ENCODE assay signal across 8 mouse cellular contexts in the genomic region with DNA sequence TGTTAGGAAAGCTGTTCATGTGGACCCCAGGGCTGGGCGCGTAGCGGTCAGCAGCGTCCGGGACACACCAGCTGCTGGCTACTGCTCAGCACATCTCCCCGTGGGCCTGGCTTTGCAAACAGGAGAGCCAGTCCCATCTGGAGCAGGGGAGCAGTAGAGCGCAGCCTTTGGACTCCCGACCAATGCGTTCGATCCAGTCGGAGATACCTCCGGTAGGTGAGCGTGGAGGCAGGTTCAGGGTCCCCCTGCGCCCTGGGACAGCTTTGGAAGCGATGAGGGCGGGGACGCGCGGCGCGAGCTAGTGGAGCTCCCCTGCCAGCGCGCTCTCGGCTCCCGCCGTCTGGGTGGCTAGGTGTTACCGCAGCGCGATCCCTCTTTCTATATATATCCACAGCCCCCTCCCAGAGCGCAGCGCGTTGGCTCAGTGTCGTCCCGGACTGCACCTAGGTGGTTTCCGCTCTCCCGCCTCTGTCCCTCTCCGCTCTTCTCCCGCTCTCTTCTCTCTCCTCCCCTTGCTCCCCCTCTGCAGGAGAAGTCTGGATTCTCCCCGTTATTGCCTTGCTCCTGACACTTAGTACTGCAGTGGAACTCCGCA. TPM values are rescaled to one million over a fixed set of nuclear protein-coding genes. Genes with fewer than 3 reads are reported as not detected.
DNase-seq lines count a peak whose midpoint lies in the region; ATAC-seq and TF ChIP-seq lines count a peak whose summit lies in the region.

Gramd1b (minus strand) TSS at position 357 of the 595 bp plus-strand sequence.

- H3K36me3 ChIP-seq in E14TG2a.4 (ENCODE audit: insufficient read depth, low read length): no peaks in the 10 kb centered on the region
- H3K36me3 ChIP-seq in embryonic facial prominence, embryonic 10.5 days (replicated peaks): no peaks in the 10 kb centered on the region
- no peaks in the 10 kb centered on the region for H3K36me3 ChIP-seq in heart, embryonic 12.5 days
- no peaks in the 10 kb centered on the region for H3K36me3 ChIP-seq in kidney, embryonic 16.5 days (ENCODE audit: insufficient read depth, low read length)
- no peaks in the 10 kb centered on the region for H3K36me3 ChIP-seq in liver, postnatal 0 days (replicated peaks; ENCODE audit: insufficient read depth, low read length)

- ATAC-seq in heart, embryonic 12.5 days (ENCODE audit: insufficient number of reproducible peaks, low FRiP score): peak; percentile 57; the same call in 1 of the 2 replicates
- peak; percentile 89 for ATAC-seq in kidney, embryonic 16.5 days (ENCODE audit: low FRiP score, low TSS enrichment)
- ATAC-seq in liver, postnatal 0 days: peak; percentile 59; the same call in 1 of the 2 replicates

- no peak for TF ChIP-seq CTCF in E14TG2a.4 (conservative IDR thresholded peaks at IDR 0.05; ENCODE audit: low read length)
- TF ChIP-seq CTCF in liver, postnatal 0 days (IDR thresholded peaks at IDR 0.05; ENCODE audit: low read depth): no peak

- no peaks in the 10 kb centered on the region for H3K9me3 ChIP-seq in E14TG2a.4 (ENCODE audit: low read length)
- H3K9me3 ChIP-seq in embryonic facial prominence, embryonic 10.5 days: no peaks in the 10 kb centered on the region
- no peaks in the 10 kb centered on the region for H3K9me3 ChIP-seq in heart, embryonic 12.5 days (replicated peaks)
- no peaks in the 10 kb centered on the region for H3K9me3 ChIP-seq in kidney, embryonic 16.5 days (ENCODE audit: low read length)
- H3K9me3 ChIP-seq in liver, postnatal 0 days (ENCODE audit: low read length): no peaks in the 10 kb centered on the region

- H3K4me2 ChIP-seq in heart, embryonic 12.5 days: peak within 1 kb of the TSS; percentile 83
- H3K4me2 ChIP-seq in kidney, embryonic 16.5 days (replicated peaks; ENCODE audit: low read depth, low read length): peak within 1 kb of the TSS; percentile 91
- peak within 1 kb of the TSS; percentile 66 for H3K4me2 ChIP-seq in liver, postnatal 0 days (ENCODE audit: low read depth, low read length)

- H3K4me1 ChIP-seq in E14TG2a.4 (replicated peaks; ENCODE audit: low read depth, low read length): peaks cover 7% of the 10 kb centered on the region; the same call in 1 of the 2 replicates
- peaks cover 15% of the 10 kb centered on the region for H3K4me1 ChIP-seq in embryonic facial prominence, embryonic 10.5 days
- peaks cover 15% of the 10 kb centered on the region for H3K4me1 ChIP-seq in heart, embryonic 12.5 days (replicated peaks)
- H3K4me1 ChIP-seq in kidney, embryonic 16.5 days (ENCODE audit: insufficient read depth, low read length): 0 out of 2 replicates have a peak, but pooled peaks cover 8% of the 10 kb centered on the region
- no peaks in the 10 kb centered on the region; the same call in 1 of the 2 replicates for H3K4me1 ChIP-seq in liver, postnatal 0 days (ENCODE audit: insufficient read depth)

- DNase-seq in adrenal gland, adult 8-10 months: no peak
- peak; percentile 63 for DNase-seq in embryonic facial prominence, embryonic 10.5 days (ENCODE audit: low spot score)
- peak; percentile 33 for DNase-seq in liver, postnatal 0 days
- peak; percentile 63 for DNase-seq in retina, postnatal 1 day
- no peak for DNase-seq in spleen, postnatal 36 days (ENCODE audit: low spot score in 2 of 2)

- H3K9ac ChIP-seq in heart, embryonic 12.5 days: peak within 1 kb of the TSS; percentile 73
- peak within 1 kb of the TSS; percentile 70 for H3K9ac ChIP-seq in kidney, embryonic 16.5 days (replicated peaks; ENCODE audit: low read length)
- no peak within 1 kb of the TSS for H3K9ac ChIP-seq in liver, postnatal 0 days (replicated peaks)

- under 1% methylated on average over 40 of the region's 40 CpGs for WGBS in embryonic facial prominence, embryonic 10.5 days
- WGBS in heart, embryonic 12.5 days: 1% methylated on average over 40 of the region's 40 CpGs
- WGBS in kidney, embryonic 16.5 days: 1% methylated on average over 40 of the region's 40 CpGs
- whole genome bisulfite sequencing in liver, postnatal 0 days (ENCODE audit: insufficient replicate concordance): 2% methylated on average over 36 of the region's 40 CpGs

- peaks cover 53% of the 10 kb centered on the region for H3K27me3 ChIP-seq in E14TG2a.4 (ENCODE audit: insufficient read depth, low read length)
- peaks cover 45% of the 10 kb centered on the region for H3K27me3 ChIP-seq in embryonic facial prominence, embryonic 10.5 days (replicated peaks; ENCODE audit: low read depth, poor library complexity, severe bottlenecking)
- H3K27me3 ChIP-seq in heart, embryonic 12.5 days (replicated peaks): peaks cover 14% of the 10 kb centered on the region
- H3K27me3 ChIP-seq in kidney, embryonic 16.5 days (ENCODE audit: insufficient read depth, low read length): peaks cover 24% of the 10 kb centered on the region
- peaks cover 14% of the 10 kb centered on the region for H3K27me3 ChIP-seq in liver, postnatal 0 days (ENCODE audit: insufficient read depth, low read length)

- TF ChIP-seq EP300 in liver, postnatal 0 days (IDR thresholded peaks at IDR 0.05; ENCODE audit: low read depth): no peak

- H3K4me3 ChIP-seq in E14TG2a.4 (replicated peaks; ENCODE audit: low read length): peak within 1 kb of the TSS; percentile 77
- H3K4me3 ChIP-seq in embryonic facial prominence, embryonic 10.5 days: peak within 1 kb of the TSS; percentile 67
- H3K4me3 ChIP-seq in heart, embryonic 12.5 days: peak within 1 kb of the TSS; percentile 58
- H3K4me3 ChIP-seq in kidney, embryonic 16.5 days (ENCODE audit: low read length): peak within 1 kb of the TSS; percentile 57
- peak within 1 kb of the TSS; percentile 22 for H3K4me3 ChIP-seq in liver, postnatal 0 days (ENCODE audit: low read depth, low read length)

- H3K27ac ChIP-seq in embryonic facial prominence, embryonic 10.5 days (replicated peaks): peak within 1 kb of the TSS; percentile 71
- no peak within 1 kb of the TSS for H3K27ac ChIP-seq in heart, embryonic 12.5 days (ENCODE audit: poor library complexity, severe bottlenecking)
- H3K27ac ChIP-seq in kidney, embryonic 16.5 days (ENCODE audit: low read length): no peak within 1 kb of the TSS
- no peak within 1 kb of the TSS for H3K27ac ChIP-seq in liver, postnatal 0 days (ENCODE audit: low read depth)

RNA-seq across cellular contexts. Expression of gene Gramd1b, which starts in this region (rescaled TPM):
- 100 to 1,000 TPM; 341 to 857 (median 612) TPM for total RNA-seq in adrenal gland, adult 8-10 months (2022)
- 2.4 and 3.0 TPM in 2 replicates for polyA plus RNA-seq in embryonic facial prominence, embryonic 10.5 days (2016; fragmentation: Nextera tagmentation; extraction: Ambion mirVana)
- polyA plus RNA-seq in heart, embryonic 12.5 days (2016; fragmentation: Nextera tagmentation; extraction: Ambion mirVana): 7.9 and 10.5 TPM in 2 replicates
- 11.0 and 13.7 TPM in 2 replicates for polyA plus RNA-seq in kidney, embryonic 16.5 days (2015; fragmentation: Nextera tagmentation; extraction: Ambion mirVana)
- polyA plus RNA-seq in liver, postnatal 0 days (2015; fragmentation: Nextera tagmentation; extraction: Ambion mirVana): 0.96 and 1.2 TPM in 2 replicates

Comparison
In these comparisons a context has a peak if more than half of its experiments do, and no peak if none do; other contexts are left out.
1. H3K4me3 ChIP-seq: peak in every context shown above with its lines; median percentile 77 in E14TG2a.4; 67 in embryonic facial prominence, embryonic 10.5 days; 58 in heart, embryonic 12.5 days; 57 in kidney, embryonic 16.5 days; 22 in liver, postnatal 0 days.
2. DNase-seq: peak in embryonic facial prominence, embryonic 10.5 days (single experiment), liver, postnatal 0 days (single experiment) and retina, postnatal 1 day (single experiment); none in adrenal gland, adult 8-10 months (single experiment) and spleen, postnatal 36 days (0 of 2).
3. Peak in every context shown above with its lines, with median percentiles within 50 percentile points of each other: ATAC-seq and H3K4me2 ChIP-seq.